Mouse (Mus musculus) megakaryocyte, embryonic 14.5 days (primary cell): Measurements from ENCODE around the gene Mgat4a. TPM values are rescaled to one million over a fixed set of nuclear protein-coding genes. Genes with fewer than 3 reads are reported as not detected.

Experiments used
- H3K27me3 ChIP-seq: replicated peaks from 2 replicates; pipeline ENCODE3; 2012; ENCODE audit warnings: inconsistent platforms
- H3K36me3 ChIP-seq: replicated peaks from 2 replicates; pipeline ENCODE3; 2012; ENCODE audit warnings: low read length, inconsistent platforms, mixed read lengths
- H3K4me1 ChIP-seq: 2 replicates; pipeline ENCODE4 v1.6.1; 2012; ENCODE audit warnings: inconsistent platforms
- H3K4me3 ChIP-seq: replicated peaks from 2 replicates; pipeline ENCODE3; 2012; ENCODE audit warnings: moderate library complexity, mild to moderate bottlenecking, inconsistent platforms
- H3K9me3 ChIP-seq: 2 replicates; pipeline ENCODE4 v1.6.1; 2012; ENCODE audit warnings: inconsistent platforms
- FLI1 ChIP-seq: IDR thresholded peaks from 2 replicates; pipeline ENCODE4 v1.6.1; 2012; ENCODE audit warnings: low read length, inconsistent platforms, mixed read lengths
- GATA1 ChIP-seq: IDR thresholded peaks from 3 replicates; pipeline ENCODE4 v1.6.1; 2012; ENCODE audit warnings: mixed read lengths, low read length, inconsistent platforms, borderline replicate concordance
- polyA plus RNA-seq: library from polyadenylated mRNA; stranded (reverse); fragments of >175 nt; gene quantifications from 2 replicates; pipeline ENCODE4 v1.2.3, GENCODE M21; 2012; ENCODE audit warnings: low replicate concordance; ENCODE audit not compliant: insufficient read depth

The Mgat4a gene
- polyA plus RNA-seq, 1 experiment, result 0.27 TPM

DNA sequence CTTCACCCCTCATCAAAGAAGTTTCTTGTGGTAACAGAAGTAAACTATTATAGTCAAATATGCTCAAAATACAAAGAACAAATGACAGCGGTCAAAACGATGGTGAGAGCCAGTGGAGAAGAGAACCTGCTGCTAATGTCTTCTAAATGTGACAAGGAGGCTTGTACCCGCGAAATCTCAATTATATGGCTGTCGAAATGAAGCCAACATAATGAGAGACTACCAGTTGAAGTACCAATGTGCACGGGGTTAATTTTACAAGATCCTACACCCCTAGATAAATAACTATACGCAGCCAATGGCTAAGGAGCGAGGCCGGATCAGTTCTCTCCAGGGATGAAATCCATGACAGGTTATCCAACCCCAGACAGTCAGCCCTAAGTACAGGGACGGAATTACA, 41.9 kb downstream of the Mgat4a start:
- Histone ChIP-seq H3K4me1 (peaks cover 52% of the 10 kb centered on the region), H3K9me3 (no peaks in the 10 kb centered on the region), H3K27me3 (peaks cover 2% of the 10 kb centered on the region), H3K4me3 (no peak overlapping the region), H3K36me3 (peaks cover 17% of the 10 kb centered on the region)
- TF ChIP-seq FLI1 (no peak), GATA1 (no peak)

DNA sequence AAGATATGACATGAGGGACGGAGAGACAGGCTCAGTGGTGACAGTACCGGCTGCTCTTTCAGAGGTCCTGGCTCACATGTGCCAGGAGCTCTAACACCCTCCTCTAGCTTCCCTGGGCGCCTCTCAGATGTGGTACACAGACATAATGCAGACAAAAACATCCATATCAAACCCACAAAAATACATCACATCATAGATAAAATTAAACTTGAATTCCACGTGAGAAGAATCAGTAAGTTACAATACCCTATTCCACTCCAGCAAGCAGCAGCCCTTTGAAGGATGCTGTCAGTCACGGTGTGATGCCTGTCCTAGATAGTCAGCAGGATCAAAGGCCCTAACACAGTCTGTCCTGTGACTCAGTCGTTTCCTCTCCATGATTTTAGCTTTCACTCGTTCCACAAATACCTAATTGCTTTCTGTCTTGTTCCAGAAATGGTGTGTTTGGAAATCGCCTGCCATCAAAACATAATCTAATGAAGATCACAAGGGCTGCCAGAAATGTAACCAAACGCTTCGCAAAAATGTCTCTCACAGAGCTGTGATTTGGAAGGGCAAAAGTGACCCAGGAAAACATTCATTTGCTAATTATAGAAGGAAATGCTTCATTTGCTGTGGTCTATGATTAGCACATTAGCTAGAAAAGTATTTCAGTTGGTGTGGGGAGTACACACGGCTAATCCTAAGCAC, 44.1 kb downstream of the Mgat4a start:
- Histone ChIP-seq H3K4me1 (peaks cover 45% of the 10 kb centered on the region), H3K27me3 (peaks cover 2% of the 10 kb centered on the region), H3K4me3 (peak overlapping the region; percentile 91), H3K9me3 (no peaks in the 10 kb centered on the region), H3K36me3 (peaks cover 17% of the 10 kb centered on the region)
- no peak for TF ChIP-seq FLI1
- TF ChIP-seq GATA1, result no peak

DNA sequence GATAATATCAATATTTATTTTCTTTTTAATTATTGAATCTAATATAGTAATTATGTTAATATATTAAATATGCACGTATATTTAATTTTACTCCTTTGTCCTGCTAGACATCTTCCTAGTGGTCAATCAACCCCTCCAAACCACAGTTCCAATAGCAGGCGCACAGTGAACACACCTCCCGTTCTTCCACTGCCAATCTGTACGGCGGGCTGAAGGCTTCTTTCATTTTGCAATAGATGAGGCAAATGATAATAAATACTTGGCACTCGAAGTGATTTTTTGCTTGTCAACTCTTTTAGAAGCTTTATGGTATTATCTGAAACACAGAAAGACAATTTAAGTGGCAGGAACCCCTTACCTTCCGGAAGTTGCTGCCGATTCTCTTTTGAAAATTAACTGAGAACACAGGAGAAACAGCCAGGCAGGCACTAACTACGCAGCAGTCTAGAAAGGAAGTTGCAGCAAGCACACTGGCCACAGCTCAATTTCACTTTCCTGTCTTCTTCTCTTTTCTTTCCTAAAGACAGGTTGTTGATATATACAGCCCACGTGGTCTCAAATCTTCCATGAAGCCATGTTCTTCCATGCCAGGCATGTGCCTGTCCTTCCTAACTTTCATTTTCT, 45.0 kb downstream of the Mgat4a start:
- Histone ChIP-seq H3K4me1 (peaks cover 46% of the 10 kb centered on the region), H3K4me3 (peak overlapping the region; percentile 91), H3K27me3 (peaks cover 2% of the 10 kb centered on the region), H3K36me3 (peaks cover 18% of the 10 kb centered on the region), H3K9me3 (no peaks in the 10 kb centered on the region)
- TF ChIP-seq GATA1 (no peak), FLI1 (no peak)

DNA sequence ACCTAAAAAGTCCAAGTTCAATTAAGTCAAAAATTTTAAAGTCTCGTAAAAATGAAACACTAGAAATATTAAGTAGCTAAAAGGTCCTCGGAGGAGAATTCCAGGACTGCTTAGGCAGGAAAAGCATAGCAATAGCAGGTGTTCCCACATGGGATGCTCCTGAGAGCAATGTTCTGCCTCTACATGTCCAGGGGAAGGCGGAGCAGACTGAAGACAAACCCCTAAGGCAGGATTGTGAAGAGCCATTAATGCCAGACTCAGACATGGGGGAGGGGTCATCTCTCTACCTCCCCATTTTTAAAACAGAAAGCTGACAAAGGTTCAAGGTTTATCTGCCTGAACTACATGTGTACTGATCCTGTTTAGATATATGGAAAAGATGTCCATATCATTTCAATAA, 45.7 kb downstream of the Mgat4a start:
- peaks cover 19% of the 10 kb centered on the region for H3K36me3 ChIP-seq
- TF ChIP-seq GATA1 (no peak), FLI1 (no peak)
- peaks cover 47% of the 10 kb centered on the region for H3K4me1 ChIP-seq
- no peaks in the 10 kb centered on the region for H3K9me3 ChIP-seq
- H3K4me3 ChIP-seq, result peak overlapping the region; percentile 59
- H3K27me3 ChIP-seq, result no peaks in the 10 kb centered on the region

DNA sequence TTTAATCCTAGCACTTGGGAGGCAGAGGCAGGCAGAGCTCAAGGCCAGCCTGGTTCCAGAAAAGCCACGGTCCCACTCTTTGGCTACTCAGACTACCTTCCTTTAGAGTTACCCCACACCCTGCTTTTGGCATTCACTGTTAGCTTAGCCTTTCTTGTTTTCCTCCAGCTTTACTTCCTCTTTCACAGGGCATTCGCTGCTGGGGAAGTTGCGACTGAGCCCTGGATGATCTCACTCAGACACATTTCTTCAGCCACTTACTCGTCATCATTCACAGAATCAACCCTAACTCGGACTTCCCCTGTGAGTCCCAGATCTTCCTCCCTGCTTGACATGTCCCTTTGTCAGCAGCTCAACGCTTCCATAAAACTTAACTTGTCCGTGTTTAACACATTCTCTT, 49.1 kb downstream of the Mgat4a start:
- Histone ChIP-seq H3K4me3 (peak overlapping the region; percentile 85), H3K27me3 (no peaks in the 10 kb centered on the region), H3K4me1 (peaks cover 66% of the 10 kb centered on the region), H3K36me3 (peaks cover 31% of the 10 kb centered on the region), H3K9me3 (no peaks in the 10 kb centered on the region)
- TF ChIP-seq FLI1 (no peak), GATA1 (no peak)

DNA sequence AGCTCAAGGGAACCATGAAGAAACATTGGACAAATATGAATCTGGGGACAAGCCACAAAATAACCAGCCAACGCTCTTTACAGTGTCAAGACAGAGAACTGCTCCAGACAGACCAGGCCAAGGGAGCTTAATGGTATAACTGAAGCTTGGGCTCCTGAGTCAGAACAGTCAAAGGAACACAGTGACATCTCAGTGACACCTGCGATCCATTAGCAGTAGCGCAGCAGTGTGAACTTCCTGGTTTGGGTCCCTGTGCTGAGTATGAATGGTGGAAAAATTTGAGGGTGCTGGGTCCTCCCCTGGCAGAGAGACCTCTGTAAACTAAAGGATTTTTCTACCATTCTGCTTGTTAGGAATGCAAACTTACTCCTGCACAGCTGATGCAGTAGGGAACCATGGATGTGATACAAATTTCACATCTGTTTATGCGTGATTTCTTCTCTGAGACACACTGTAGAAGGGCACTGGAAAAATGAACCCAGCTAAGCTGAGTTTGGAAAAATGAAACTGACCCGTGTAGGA, 50.1 kb downstream of the Mgat4a start:
- no peaks in the 10 kb centered on the region for H3K9me3 ChIP-seq
- peaks cover 63% of the 10 kb centered on the region for H3K4me1 ChIP-seq
- no peak overlapping the region for H3K4me3 ChIP-seq
- no peaks in the 10 kb centered on the region for H3K27me3 ChIP-seq
- peaks cover 34% of the 10 kb centered on the region for H3K36me3 ChIP-seq
- TF ChIP-seq FLI1, result no peak
- no peak for TF ChIP-seq GATA1

DNA sequence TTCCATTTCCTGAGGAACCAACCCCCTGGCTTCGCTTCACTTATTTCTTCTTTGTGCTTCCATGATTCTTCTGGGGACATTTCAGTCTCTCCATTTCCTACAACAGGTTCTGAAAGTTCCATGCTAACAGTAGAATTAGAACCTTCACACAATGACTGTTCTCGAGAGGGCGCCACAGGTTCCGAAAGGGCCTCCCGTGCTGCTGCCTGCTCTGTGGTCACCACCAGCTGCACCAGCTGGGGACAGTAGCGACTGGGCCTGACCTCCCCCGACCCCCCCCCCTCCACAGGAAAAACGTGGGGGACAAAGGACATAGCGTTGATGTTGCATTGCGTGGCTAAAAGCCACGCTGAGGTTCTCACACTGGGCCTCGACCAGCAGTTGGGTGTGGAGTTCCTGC, 52.3 kb downstream of the Mgat4a start:
- no peak overlapping the region for H3K4me3 ChIP-seq
- no peaks in the 10 kb centered on the region for H3K27me3 ChIP-seq
- no peaks in the 10 kb centered on the region for H3K9me3 ChIP-seq
- peaks cover 42% of the 10 kb centered on the region for H3K36me3 ChIP-seq
- TF ChIP-seq GATA1 (no peak), FLI1 (no peak)
- peaks cover 63% of the 10 kb centered on the region for H3K4me1 ChIP-seq

DNA sequence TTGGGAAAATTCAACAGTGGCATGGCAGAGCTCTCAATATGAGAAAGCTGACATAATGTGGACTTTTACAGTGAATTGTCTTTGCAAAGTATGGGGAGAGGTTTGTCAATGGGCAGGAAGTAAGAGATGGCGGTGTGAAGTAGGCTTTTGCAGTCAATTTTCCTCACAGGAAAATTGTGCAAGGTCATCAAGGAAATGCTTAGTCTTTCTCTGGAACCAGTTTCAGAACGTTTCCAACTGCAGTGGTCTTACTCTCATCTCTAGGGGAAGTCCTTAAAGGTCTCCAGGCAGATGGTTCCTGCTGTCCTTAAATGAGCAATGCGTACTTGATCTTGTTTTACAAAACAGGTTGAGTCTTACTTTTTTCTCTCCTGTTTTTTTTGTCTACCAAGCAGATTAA, 53.8 kb downstream of the Mgat4a start:
- Histone ChIP-seq H3K27me3 (no peaks in the 10 kb centered on the region), H3K4me1 (peaks cover 54% of the 10 kb centered on the region), H3K4me3 (peak overlapping the region; percentile 64), H3K9me3 (no peaks in the 10 kb centered on the region), H3K36me3 (peaks cover 48% of the 10 kb centered on the region)
- TF ChIP-seq FLI1, result no peak
- no peak for TF ChIP-seq GATA1

DNA sequence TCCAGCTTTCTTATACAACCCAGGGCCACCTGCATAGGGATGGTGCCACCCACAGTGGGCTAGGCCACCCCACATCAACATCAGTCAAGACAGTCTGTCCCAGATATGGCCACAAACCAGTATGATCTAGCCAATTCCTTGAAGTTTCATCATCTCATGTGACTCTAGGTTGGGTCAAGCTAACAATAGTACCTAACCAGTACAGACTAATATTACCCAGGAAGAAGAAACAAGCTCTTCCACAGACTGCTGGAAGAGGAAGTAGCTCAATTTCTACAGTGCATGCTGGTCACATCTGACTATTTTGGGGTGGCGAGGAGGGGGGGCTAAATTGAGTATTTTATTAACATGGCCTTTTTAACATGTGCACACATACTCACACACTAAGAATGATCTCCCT, 54.4 kb downstream of the Mgat4a start:
- H3K27me3 ChIP-seq, result no peaks in the 10 kb centered on the region
- H3K4me1 ChIP-seq, result peaks cover 54% of the 10 kb centered on the region
- H3K36me3 ChIP-seq, result peaks cover 52% of the 10 kb centered on the region
- no peaks in the 10 kb centered on the region for H3K9me3 ChIP-seq
- H3K4me3 ChIP-seq, result peak overlapping the region; percentile 65
- TF ChIP-seq FLI1 (no peak), GATA1 (no peak)

DNA sequence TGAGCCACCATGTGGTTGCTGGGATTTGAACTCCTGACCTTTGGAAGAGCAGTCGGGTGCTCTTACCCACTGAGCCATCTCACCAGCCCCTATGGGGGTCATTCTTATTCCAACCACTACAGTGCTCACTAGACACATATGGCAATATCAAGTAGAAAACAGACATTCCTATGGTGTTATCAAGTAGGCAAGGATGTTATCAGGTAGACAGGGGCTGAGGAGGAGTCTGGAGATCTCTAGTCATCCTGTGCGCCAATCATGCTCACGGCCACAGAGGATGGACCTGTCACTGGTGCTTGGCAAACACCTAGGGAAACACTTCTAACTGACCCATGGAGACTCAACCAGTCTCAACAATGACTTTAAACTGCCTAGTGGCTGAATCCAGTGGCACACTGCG, 56.2 kb downstream of the Mgat4a start:
- H3K27me3 ChIP-seq, result no peaks in the 10 kb centered on the region
- H3K9me3 ChIP-seq, result no peaks in the 10 kb centered on the region
- TF ChIP-seq FLI1, result no peak
- TF ChIP-seq GATA1, result no peak
- H3K36me3 ChIP-seq, result peaks cover 51% of the 10 kb centered on the region
- H3K4me3 ChIP-seq, result no peak overlapping the region
- H3K4me1 ChIP-seq, result peaks cover 61% of the 10 kb centered on the region
